ENCODE assay signal across 8 mouse cellular contexts in genomic region chr13:40730651-40731178, GRCm38 (mm10). TPM values are rescaled to one million over a fixed set of nuclear protein-coding genes. Genes with fewer than 3 reads are reported as not detected.
DNase-seq lines count a peak whose midpoint lies in the region; ATAC-seq and TF ChIP-seq lines count a peak whose summit lies in the region.

No protein-coding gene starts in this region.

- TF ChIP-seq CTCF in liver, embryonic 14.5 days (IDR thresholded peaks at IDR 0.05; ENCODE audit: low read depth), result no peak

- H3K4me3 ChIP-seq in embryonic facial prominence, embryonic 11.5 days (ENCODE audit: low read depth, low read length), result peak overlapping the region; percentile 55
- H3K4me3 ChIP-seq in hindbrain, embryonic 11.5 days (ENCODE audit: low read depth, low read length), result peak overlapping the region; percentile 49
- peak overlapping the region; percentile 17 to 46 for H3K4me3 ChIP-seq in liver, embryonic 14.5 days (ENCODE audit: insufficient read depth in 1 of 2, low read depth in 2 of 2, low read length in 2 of 2)
- peak overlapping the region; percentile 46 for H3K4me3 ChIP-seq in neural tube, embryonic 15.5 days (replicated peaks)

- H3K9ac ChIP-seq in embryonic facial prominence, embryonic 11.5 days (replicated peaks; ENCODE audit: low read length), result peak overlapping the region; percentile 86
- peak overlapping the region; percentile 74 for H3K9ac ChIP-seq in hindbrain, embryonic 11.5 days (ENCODE audit: low read depth, low read length)
- no peak overlapping the region for H3K9ac ChIP-seq in liver, embryonic 14.5 days (replicated peaks)
- peak overlapping the region; percentile 42; the same call in 1 of the 2 replicates for H3K9ac ChIP-seq in neural tube, embryonic 15.5 days (replicated peaks)

- DNase-seq in adrenal gland, postnatal 14 days, result peak; percentile 41
- no peak for DNase-seq in adrenal gland, postnatal 25 days
- peak; percentile 64 for DNase-seq in CD4-positive helper T cell, adult 2 months (ENCODE audit: low read depth, low spot score)
- DNase-seq in embryonic facial prominence, embryonic 11.5 days (ENCODE audit: low spot score), result peak; percentile 82
- peak; percentile 84 for DNase-seq in hindbrain, embryonic 11.5 days (ENCODE audit: low spot score)
- DNase-seq in liver, embryonic 14.5 days (ENCODE audit: low read depth in 3 of 3, low spot score in 3 of 3), result no peak
- DNase-seq in ovary, postnatal 14 days (ENCODE audit: low spot score), result no peak

- peaks cover 31% of the 10 kb centered on the region for H3K27me3 ChIP-seq in embryonic facial prominence, embryonic 11.5 days (ENCODE audit: control insufficient read depth, insufficient read depth, low read length)
- peaks cover 76% of the 10 kb centered on the region for H3K27me3 ChIP-seq in hindbrain, embryonic 11.5 days (ENCODE audit: control insufficient read depth, insufficient read depth, low read length)
- peaks cover 98% of the 10 kb centered on the region for H3K27me3 ChIP-seq in liver, embryonic 14.5 days (ENCODE audit: control insufficient read depth, insufficient read depth, low read length)
- peaks cover 46% of the 10 kb centered on the region for H3K27me3 ChIP-seq in neural tube, embryonic 15.5 days (replicated peaks)

- peak overlapping the region; percentile 79 for H3K4me2 ChIP-seq in embryonic facial prominence, embryonic 11.5 days (ENCODE audit: low read depth, low read length)
- peak overlapping the region; percentile 70 for H3K4me2 ChIP-seq in hindbrain, embryonic 11.5 days (replicated peaks; ENCODE audit: low read depth, low read length)
- H3K4me2 ChIP-seq in liver, embryonic 14.5 days (ENCODE audit: low read depth), result peak overlapping the region; percentile 45
- peak overlapping the region; percentile 67 for H3K4me2 ChIP-seq in neural tube, embryonic 15.5 days

- TF ChIP-seq EP300 in liver, embryonic 14.5 days (IDR thresholded peaks at IDR 0.05; ENCODE audit: low read depth), result no peak

- H3K9me3 ChIP-seq in embryonic facial prominence, embryonic 11.5 days (replicated peaks; ENCODE audit: control insufficient read depth, low read length), result no peaks in the 10 kb centered on the region
- no peaks in the 10 kb centered on the region for H3K9me3 ChIP-seq in hindbrain, embryonic 11.5 days (ENCODE audit: control insufficient read depth, low read length)
- no peaks in the 10 kb centered on the region for H3K9me3 ChIP-seq in liver, embryonic 14.5 days (ENCODE audit: control insufficient read depth, low read length)
- no peaks in the 10 kb centered on the region for H3K9me3 ChIP-seq in neural tube, embryonic 15.5 days (replicated peaks)

- 0% methylated on average over 28 of the region's 41 CpGs for WGBS in embryonic facial prominence, embryonic 11.5 days
- under 1% methylated on average over 35 of the region's 41 CpGs for WGBS in hindbrain, embryonic 11.5 days
- WGBS in liver, embryonic 14.5 days (ENCODE audit: insufficient replicate concordance), result 1% methylated on average over 41 of the region's 41 CpGs
- WGBS in neural tube, embryonic 15.5 days, result under 1% methylated on average over 32 of the region's 41 CpGs

- H3K36me3 ChIP-seq in embryonic facial prominence, embryonic 11.5 days (replicated peaks; ENCODE audit: control insufficient read depth, insufficient read depth, low read depth, low read length), result no peaks in the 10 kb centered on the region
- H3K36me3 ChIP-seq in hindbrain, embryonic 11.5 days (ENCODE audit: control insufficient read depth, insufficient read depth, low read length), result no peaks in the 10 kb centered on the region
- no peaks in the 10 kb centered on the region for H3K36me3 ChIP-seq in liver, embryonic 14.5 days (replicated peaks; ENCODE audit: control insufficient read depth, insufficient read depth, low read depth)
- H3K36me3 ChIP-seq in neural tube, embryonic 15.5 days, result no peaks in the 10 kb centered on the region

- ATAC-seq in embryonic facial prominence, embryonic 11.5 days (replicated peaks; ENCODE audit: insufficient number of reproducible peaks, low FRiP score, low TSS enrichment, low read depth), result peak; percentile 35; the same call in 1 of the 2 replicates
- peak; percentile 84 for ATAC-seq in hindbrain, embryonic 11.5 days (ENCODE audit: low FRiP score)
- no peak for ATAC-seq in liver, embryonic 14.5 days (ENCODE audit: insufficient read depth)
- peak; percentile 63 for ATAC-seq in neural tube, embryonic 15.5 days (ENCODE audit: low FRiP score)

- H3K27ac ChIP-seq in embryonic facial prominence, embryonic 11.5 days (replicated peaks; ENCODE audit: low read depth, low read length), result peak overlapping the region; percentile 82
- H3K27ac ChIP-seq in hindbrain, embryonic 11.5 days (ENCODE audit: low read depth, low read length), result peak overlapping the region; percentile 96
- no peak overlapping the region for H3K27ac ChIP-seq in liver, embryonic 14.5 days
- peak overlapping the region; percentile 84 for H3K27ac ChIP-seq in neural tube, embryonic 15.5 days (replicated peaks)

- peaks cover 2% of the 10 kb centered on the region for H3K4me1 ChIP-seq in embryonic facial prominence, embryonic 11.5 days (ENCODE audit: control insufficient read depth, insufficient read depth, low read length)
- no peaks in the 10 kb centered on the region; the same call in 1 of the 2 replicates for H3K4me1 ChIP-seq in hindbrain, embryonic 11.5 days (replicated peaks; ENCODE audit: control insufficient read depth, insufficient read depth, low read length)
- H3K4me1 ChIP-seq in liver, embryonic 14.5 days (replicated peaks; ENCODE audit: control insufficient read depth in 2 of 2, insufficient read depth in 2 of 2, low read length in 1 of 2), result no peaks in the 10 kb centered on the region
- peaks cover 35% of the 10 kb centered on the region for H3K4me1 ChIP-seq in neural tube, embryonic 15.5 days

RNA-seq across cellular contexts. Expression of gene Tfap2a, which starts 7.5 kb away (rescaled TPM):
- 0.30 and 0.38 TPM in 2 replicates for total RNA-seq in adrenal gland, postnatal 14 days (2021)
- 0.18 TPM in 1 of 2 replicates, not detected in the other for total RNA-seq in adrenal gland, postnatal 25 days (2021)
- 7.7 and 8.4 TPM in 2 replicates for polyA plus RNA-seq in embryonic facial prominence, embryonic 11.5 days (2014; fragmentation: Nextera tagmentation; extraction: Ambion mirVana)
- polyA plus RNA-seq in hindbrain, embryonic 11.5 days (2014; fragmentation: Nextera tagmentation; extraction: Ambion mirVana), result 15.5 and 20.6 TPM in 2 replicates
- 0.02 and 0.04 TPM in 2 replicates for polyA plus RNA-seq in liver, embryonic 14.5 days (2012; rRNA removed)
- polyA plus RNA-seq in liver, embryonic 14.5 days (2014; fragmentation: Nextera tagmentation; extraction: Ambion mirVana), result not detected in 2 replicates
- 5.5 and 6.5 TPM in 2 replicates for polyA plus RNA-seq in neural tube, embryonic 15.5 days (2015; fragmentation: Nextera tagmentation; extraction: Ambion mirVana)

Comparison
In these comparisons a context has a peak if more than half of its experiments do, and no peak if none do; other contexts are left out.
1. DNase-seq: peak in adrenal gland, postnatal 14 days (single experiment), CD4-positive helper T cell, adult 2 months (single experiment), embryonic facial prominence, embryonic 11.5 days (single experiment) and hindbrain, embryonic 11.5 days (single experiment); none in adrenal gland, postnatal 25 days (single experiment), liver, embryonic 14.5 days (0 of 3) and ovary, postnatal 14 days (single experiment).
2. Peak in every context shown above with its lines, with median percentiles within 50 percentile points of each other: H3K4me2 ChIP-seq and H3K4me3 ChIP-seq.